Mouse (Mus musculus): Measurements from ENCODE around the gene Adamts10.
A peak's percentile ranks its signal among the peaks of the same experiment; 100 is the strongest.

Gene Adamts10

GRCm38 (mm10) chr17:33523918-33524755 is at the start of gene Adamts10:
Gene Adamts10, plus strand, starts transcription at chr17:33524204.
- DNase-seq, result peak; percentile 69

- DNase-seq, result no peak
Measured at GRCm38 (mm10) chr17:33484020-33484419, 40.0 kb upstream of the Adamts10 start.

- no peak for DNase-seq
Measured at GRCm38 (mm10) chr17:33487211-33487610, 36.8 kb upstream of the Adamts10 start.

- no peak for DNase-seq
Measured at GRCm38 (mm10) chr17:33487652-33488051, 36.4 kb upstream of the Adamts10 start.

DNA sequence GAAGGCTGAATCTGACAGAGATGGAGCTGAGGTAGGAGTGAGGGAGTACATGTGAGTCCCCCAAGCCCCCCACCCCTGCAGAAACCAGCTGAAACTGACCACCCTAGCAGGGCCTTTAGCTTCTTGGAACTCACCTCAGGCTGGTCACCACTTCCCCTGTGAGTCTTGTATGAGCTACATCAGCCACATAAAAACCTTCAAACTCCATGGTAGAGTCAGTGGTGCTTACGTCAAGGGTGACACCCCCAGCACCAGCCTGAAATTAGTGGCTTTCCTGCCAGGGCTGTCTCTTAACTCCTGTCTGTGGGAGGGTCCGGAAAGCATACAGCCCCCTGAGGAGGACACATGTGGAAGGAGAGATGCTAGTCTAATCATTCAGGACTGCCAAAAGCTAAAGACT is 32.6 kb upstream of the Adamts10 start:
- no peak for DNase-seq

DNA sequence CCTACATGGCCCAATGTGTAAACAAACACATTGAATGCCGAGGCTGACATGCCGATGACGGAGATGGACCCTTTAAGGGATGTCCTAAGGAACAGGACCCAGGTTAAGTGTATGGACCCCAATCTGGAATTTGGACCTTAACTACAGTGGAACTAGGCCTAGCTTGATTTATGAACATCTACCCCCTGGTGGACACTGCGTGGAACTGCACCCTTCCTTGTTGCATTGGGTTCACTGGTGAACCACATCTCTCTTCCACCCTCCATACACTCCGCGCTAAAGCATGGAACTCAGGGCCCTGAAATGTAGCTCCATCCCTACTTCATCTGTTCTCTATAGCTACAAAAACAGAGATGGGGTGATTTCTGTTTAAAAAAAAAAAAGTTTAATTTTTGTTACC is 30.9 kb upstream of the Adamts10 start:
- DNase-seq, result no peak

GRCm38 (mm10) chr17:33494586-33494985 is 29.4 kb upstream of the Adamts10 start:
- no peak for DNase-seq

DNA sequence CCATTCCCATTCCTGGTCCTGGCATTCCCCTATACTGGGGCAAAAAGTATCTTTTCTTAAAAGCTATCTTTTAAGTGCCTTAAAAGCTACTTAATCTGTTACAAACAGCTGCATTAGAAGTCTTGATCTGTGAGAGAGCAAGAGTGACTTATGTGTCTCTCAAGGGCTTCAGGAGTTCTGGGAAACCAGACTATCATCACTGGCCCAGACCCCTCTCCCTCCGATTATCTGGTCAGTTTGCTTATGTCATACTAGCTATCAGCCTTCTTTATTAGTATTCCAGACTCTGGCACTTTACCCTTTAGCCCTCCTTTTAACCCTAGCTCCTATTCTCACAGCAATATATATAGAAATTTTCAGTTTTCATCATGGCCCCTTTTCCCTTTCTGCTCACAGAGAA is 25.1 kb upstream of the Adamts10 start:
- no peak for DNase-seq

GRCm38 (mm10) chr17:33508386-33508785 is 15.6 kb upstream of the Adamts10 start:
- no peak for DNase-seq

DNA sequence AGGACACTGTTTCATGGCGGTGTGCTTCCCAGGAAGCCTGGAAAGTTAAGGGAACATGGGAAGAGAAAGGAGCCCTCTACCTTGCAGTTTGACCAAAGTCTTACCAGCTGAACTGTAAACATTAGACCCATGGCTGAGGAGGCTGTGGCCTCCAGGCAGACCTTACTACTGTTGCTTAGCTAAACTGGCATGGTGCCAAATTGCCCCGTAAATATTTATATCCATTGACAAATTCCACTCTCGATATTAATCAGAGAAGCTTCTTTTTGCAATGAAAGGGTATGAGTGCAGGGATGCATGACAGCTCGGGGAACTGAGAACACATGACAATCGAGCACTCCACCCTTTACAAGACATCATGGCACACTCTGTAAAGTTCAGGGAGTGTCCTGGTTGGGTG is 13.8 kb upstream of the Adamts10 start:
- DNase-seq, result no peak

- no peak for DNase-seq
Measured at GRCm38 (mm10) chr17:33512441-33513415, 11.3 kb upstream of the Adamts10 start.

DNA sequence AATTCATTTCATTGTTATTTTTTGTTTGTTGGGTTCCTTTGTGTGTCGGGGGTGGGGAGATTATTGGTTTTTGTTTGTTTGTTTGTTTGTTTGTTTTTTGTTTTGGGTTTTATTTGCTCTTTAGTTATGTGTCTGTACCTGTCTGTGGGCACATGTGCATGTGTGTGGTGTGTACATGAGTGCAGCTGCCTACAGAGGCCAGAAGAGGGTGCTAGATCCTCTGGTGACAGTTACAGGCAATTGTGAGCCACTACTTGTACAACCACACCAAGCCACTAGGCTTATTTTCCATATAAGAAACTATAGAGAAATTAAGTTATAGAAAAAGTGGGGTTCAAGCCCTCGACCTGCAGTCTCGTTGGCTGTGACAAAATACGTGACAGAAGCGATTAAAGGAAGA is 10.1 kb upstream of the Adamts10 start:
- no peak for DNase-seq

DNA sequence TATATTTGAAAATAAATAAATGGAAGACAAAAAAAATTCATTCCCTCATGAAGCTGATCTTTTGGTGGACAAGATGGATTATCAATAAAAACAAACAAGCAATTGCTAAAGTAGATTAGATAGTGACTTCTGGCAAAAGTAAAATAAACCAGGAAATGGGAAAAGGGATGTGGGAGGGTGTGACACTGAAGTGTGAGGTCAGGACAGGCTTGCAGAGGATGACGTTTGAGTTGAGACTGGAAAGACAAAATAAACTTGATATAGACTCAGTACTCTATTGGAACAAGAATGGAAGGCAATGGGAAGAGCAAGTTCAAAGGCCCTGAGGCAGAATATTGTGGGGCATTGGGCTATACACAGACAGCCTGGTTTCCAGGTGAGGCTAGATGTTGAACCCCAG is 3.6 kb upstream of the Adamts10 start:
- DNase-seq, result no peak

- DNase-seq, result no peak
Measured at GRCm38 (mm10) chr17:33523431-33523917, 530 bp upstream of the Adamts10 start.

DNA sequence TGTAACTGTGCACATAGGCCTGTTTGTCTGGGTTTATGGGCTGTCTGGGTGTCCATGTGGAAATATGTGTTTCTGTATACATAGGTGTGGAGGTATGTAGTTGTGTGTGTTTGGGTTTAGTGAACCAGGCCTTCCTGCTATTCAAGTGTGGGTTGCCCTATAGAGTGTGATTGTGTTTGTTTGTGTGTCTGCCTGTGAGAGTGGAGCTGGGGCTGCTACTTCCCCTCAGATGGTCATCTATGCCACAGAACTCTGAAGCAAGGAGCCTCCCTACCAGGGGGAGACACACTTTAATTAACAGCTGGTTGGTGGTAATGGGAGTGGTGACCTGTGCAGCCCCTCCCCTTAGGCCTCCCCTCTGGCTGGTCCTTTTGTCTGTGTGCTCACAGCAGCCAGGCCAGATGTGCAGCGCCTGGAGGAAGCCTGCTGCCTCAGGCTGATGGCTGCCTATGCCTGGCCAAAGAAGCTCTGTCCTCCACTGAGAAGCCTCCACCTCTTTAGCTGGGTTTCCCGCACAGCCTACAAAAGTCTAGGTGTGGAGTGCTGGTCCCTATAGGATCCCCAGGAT is 886 bp downstream of the Adamts10 start:
- no peak for DNase-seq

DNA sequence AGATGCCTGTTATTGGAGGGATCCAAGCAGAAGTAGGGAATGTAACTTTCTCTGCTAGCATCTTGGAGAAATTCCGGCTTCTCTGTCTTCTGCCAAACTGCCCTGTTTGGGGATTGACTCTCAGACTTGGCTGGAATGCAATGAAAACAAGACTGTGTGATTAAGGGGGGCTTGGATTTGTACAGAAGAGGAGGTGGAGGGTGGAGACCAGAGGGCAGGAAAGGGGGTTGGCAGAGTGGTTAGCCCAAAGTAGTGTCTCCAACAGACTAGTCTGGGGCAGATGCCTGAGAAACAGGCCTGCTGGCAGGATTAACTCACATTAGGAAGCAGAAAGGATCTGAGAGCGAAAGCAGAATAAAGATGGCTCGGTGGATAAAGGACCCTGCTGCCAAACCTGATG is 2.5 kb downstream of the Adamts10 start:
- DNase-seq, result no peak

GRCm38 (mm10) chr17:33539106-33539675 is 15.2 kb downstream of the Adamts10 start:
- peak; percentile 32 for DNase-seq

DNA sequence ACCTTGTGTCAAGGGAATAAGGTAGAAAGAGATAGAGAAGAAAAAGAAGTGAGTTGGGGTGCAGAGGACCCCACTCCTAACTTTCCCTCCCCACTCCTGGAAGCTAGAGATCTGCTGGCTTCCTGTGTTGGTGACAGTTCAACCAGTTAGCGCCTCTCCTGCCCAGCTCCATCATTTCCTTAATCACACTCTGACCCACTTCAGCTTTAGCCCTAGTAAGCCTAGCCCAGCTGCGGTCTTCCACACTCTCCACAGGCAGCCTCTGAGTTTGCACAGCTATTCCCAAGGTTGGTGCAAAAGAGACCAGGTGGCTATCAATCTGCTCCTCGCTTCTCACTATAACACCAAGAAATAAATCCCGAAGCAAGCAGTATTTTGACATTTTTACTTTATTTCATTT is 15.9 kb downstream of the Adamts10 start:
- no peak for DNase-seq

GRCm38 (mm10) chr17:33549212-33549611 is 25.2 kb downstream of the Adamts10 start:
- no peak for DNase-seq

DNA sequence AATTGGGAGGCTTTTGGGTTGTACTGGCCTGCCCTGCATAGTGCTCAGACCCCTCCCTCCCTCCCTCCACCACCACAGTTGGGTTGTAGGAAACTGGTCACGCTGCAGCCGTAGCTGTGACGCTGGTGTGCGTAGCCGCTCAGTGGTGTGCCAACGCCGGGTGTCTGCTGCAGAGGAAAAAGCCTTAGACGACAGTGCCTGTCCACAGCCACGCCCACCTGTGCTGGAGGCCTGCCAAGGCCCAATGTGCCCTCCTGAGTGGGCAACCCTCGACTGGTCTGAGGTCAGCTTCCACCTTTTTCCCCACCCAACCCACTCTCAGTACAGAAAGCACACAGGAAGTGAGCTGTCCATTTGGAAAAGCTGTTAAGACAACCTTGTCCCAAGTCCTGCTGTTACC is 26.4 kb downstream of the Adamts10 start:
- no peak for DNase-seq

DNA sequence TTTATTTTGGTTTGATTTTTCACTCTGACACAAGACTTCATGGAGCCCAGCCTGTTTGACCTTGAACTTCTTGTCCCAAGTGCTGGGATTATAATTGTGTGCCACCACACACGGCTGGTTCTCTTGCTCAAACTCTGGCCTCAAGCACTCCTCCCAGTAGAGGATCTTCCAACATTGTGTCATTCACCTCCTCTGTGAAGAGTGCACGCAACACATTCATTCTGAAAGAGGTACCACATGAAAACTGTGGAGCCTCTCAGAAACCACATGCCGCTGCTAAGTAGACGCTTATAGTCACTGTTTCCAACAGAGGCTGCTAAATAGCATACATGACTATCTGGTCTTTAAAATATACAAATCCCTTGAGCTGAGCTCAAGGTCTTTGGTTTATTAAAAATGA is 28.1 kb downstream of the Adamts10 start:
- no peak for DNase-seq

DNA sequence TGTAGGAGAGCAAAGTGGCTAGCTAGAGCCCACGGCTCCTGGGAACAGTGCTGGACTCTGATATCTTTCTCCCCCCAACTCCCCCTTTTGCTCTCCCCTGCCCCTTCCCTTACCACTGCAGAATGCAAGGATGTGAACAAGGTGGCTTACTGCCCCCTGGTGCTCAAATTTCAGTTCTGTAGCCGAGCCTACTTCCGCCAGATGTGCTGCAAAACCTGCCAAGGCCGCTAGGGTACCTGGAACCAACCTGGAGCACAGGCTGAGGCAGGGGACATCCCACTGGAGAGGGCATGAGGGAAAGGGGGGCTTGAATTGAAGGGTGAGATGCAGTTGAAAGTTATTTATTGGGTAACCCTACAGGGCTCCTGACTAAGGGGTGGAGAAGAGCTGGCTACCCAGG is 29.0 kb downstream of the Adamts10 start:
- no peak for DNase-seq

DNA sequence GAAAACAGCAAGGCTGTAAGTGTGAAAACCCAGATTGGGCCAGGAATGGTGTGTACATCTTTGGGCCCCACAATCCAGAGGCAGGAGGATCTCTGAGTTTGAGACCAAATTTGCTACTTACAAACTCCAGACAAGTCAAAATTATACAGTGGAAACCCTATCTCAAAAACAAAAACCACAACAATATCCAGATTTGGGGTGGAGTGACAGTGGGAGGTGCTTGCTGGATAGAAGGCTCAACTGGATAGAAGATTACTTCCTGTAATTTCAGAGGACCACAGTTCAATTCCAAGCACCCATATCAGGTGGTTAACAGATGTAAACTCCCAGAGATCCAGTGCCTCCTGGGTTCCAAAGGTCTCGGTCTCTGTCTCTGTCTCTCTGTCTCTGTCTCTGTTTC is 30.5 kb downstream of the Adamts10 start:
- no peak for DNase-seq

Measured in right cerebral cortex, postnatal 14 days (tissue).